Mouse (Mus musculus): ENCODE data around the gene Hes7. TPM values are rescaled to one million over a fixed set of nuclear protein-coding genes. Genes with fewer than 3 reads are reported as not detected.
A peak's percentile ranks its signal among the peaks of the same experiment; 100 is the strongest.

Hes7 gene
- total and polyA plus RNA-seq, 3 experiments, result 0.04 TPM; not detected in 2

DNA sequence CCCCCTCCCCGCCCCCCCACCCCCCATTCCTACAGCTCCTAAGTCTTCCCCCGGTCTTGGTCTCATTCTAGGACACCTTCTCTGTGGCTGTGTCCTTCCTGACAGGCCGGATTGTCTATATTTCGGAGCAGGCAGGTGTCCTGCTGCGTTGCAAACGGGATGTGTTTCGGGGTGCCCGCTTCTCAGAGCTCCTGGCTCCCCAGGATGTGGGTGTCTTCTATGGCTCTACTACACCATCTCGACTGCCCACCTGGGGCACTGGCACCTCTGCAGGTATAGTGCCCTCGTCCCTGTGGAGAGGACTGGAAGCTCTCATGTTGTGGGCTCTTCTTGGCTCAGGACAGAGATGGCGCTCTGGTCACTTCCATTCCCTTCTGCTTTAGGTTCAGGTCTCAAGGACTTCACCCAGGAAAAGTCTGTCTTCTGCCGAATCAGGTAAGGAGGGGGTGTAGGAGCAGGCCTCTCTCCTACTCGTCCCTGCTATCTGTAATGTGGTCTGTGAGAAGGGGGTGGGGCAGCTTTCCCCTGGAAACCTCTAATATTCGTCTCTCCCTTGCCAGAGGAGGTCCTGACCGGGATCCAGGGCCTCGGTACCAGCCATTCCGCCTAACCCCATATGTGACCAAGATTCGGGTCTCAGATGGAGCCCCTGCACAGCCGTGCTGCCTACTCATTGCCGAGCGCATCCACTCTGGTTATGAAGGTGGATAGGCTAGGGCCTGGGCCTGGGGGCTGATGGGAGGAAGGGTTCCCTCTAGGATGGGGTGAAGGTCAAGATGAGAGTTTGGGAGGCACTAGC lies 18.4 kb upstream of the Hes7 start:
- H3K79me2 ChIP-seq (replicated peaks; ENCODE audit: control insufficient read depth, extremely low read depth, insufficient read depth, poor library complexity, severe bottlenecking), result peaks cover 22% of the 10 kb centered on the region
- H3K4me3 ChIP-seq (replicated peaks in 1 of 3; ENCODE audit: low read depth in 2 of 3, low read length in 2 of 3, poor library complexity in 1 of 3), result no peak overlapping the region
- peaks cover 20 to 39% of the 10 kb centered on the region in 2 experiments for H3K4me1 ChIP-seq (ENCODE audit: control insufficient read depth in 1 of 2, insufficient read depth in 2 of 2)
- no peak overlapping the region for H3K9ac ChIP-seq (ENCODE audit: insufficient read depth, low read depth)
- no peak overlapping the region for H3K27ac ChIP-seq (ENCODE audit: insufficient read depth, low read depth)
- no peak for DNase-seq (ENCODE audit: extremely low read depth)
- TF ChIP-seq MYC (IDR thresholded peaks at IDR 0.05; ENCODE audit: low read depth, low read length), result no peak
- no peak for TF ChIP-seq SMC3 (IDR thresholded peaks at IDR 0.05; ENCODE audit: low read depth, low read length)
- TF ChIP-seq NELFE (IDR thresholded peaks at IDR 0.05; ENCODE audit: low read depth, low read length), result no peak
- TF ChIP-seq ZMIZ1 (IDR thresholded peaks at IDR 0.05; ENCODE audit: low read depth, low read length), result no peak
- TF ChIP-seq MAZ (IDR thresholded peaks at IDR 0.05; ENCODE audit: low read depth, low read length), result no peak
- TF ChIP-seq POLR2A (IDR thresholded peaks at IDR 0.05; ENCODE audit: low read depth, low read length), result no peak
- TF ChIP-seq TCF12 (IDR thresholded peaks at IDR 0.05; ENCODE audit: low read depth, low read length), result no peak
- TF ChIP-seq ZNF384 (IDR thresholded peaks at IDR 0.05; ENCODE audit: low read depth, low read length), result no peak
- no peak for TF ChIP-seq PAX5 (IDR thresholded peaks at IDR 0.05; ENCODE audit: low read length)
- no peak for TF ChIP-seq JUND (conservative IDR thresholded peaks at IDR 0.05; ENCODE audit: low read depth, low read length)
- no peak for TF ChIP-seq ZKSCAN1 (IDR thresholded peaks at IDR 0.05; ENCODE audit: borderline replicate concordance, low read depth, low read length)
- H3K4me2 ChIP-seq (ENCODE audit: insufficient read depth, low read depth, poor library complexity, severe bottlenecking), result no peak overlapping the region
- dilution Hi-C loops (cut with MboI; ENCODE audit: extremely low pct_ligation_motif_present, extremely low pct_unique_long_range_greater_than_20kb, low sequenced_read_pairs), result no loop called here
- H3K9me3 ChIP-seq (replicated peaks; ENCODE audit: low read length), result no peaks in the 10 kb centered on the region
- in situ Hi-C loops (cut with MboI; ENCODE audit: low pct_ligation_motif_present, low pct_unique_long_range_greater_than_20kb, low sequenced_read_pairs), result no loop called here
- peaks cover 60 to 63% of the 10 kb centered on the region in 2 experiments for H3K36me3 ChIP-seq (replicated peaks in 1 of 2; ENCODE audit: control insufficient read depth in 1 of 2, insufficient read depth in 1 of 2, low read length in 1 of 2)
- H3K27me3 ChIP-seq (replicated peaks), result peaks cover 2% of the 10 kb centered on the region

DNA sequence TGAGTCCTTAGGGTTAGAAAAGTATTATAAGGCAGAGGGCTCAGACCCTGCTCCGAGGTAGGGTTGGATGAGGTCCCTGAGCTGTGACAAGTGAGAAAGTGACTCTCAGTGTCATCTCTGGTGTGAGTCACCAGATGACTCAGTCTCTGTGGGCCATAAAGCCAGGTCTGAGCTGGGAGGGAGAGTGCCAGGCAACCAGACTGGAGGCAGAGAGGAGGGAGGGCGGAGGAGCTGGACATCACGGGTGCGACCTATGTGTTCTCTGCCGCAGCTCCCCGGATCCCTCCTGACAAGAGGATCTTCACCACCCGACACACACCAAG lies 17.8 kb upstream of the Hes7 start:
- no peak overlapping the region for H3K4me2 ChIP-seq (ENCODE audit: insufficient read depth, low read depth, poor library complexity, severe bottlenecking)
- dilution Hi-C loops (cut with MboI; ENCODE audit: extremely low pct_ligation_motif_present, extremely low pct_unique_long_range_greater_than_20kb, low sequenced_read_pairs), result no loop called here
- H3K4me1 ChIP-seq (ENCODE audit: control insufficient read depth in 1 of 2, insufficient read depth in 2 of 2), result peaks cover 20 to 33% of the 10 kb centered on the region in 2 experiments
- peaks cover 66 to 69% of the 10 kb centered on the region in 2 experiments for H3K36me3 ChIP-seq (replicated peaks in 1 of 2; ENCODE audit: control insufficient read depth in 1 of 2, insufficient read depth in 1 of 2, low read length in 1 of 2)
- in situ Hi-C loops (cut with MboI; ENCODE audit: low pct_ligation_motif_present, low pct_unique_long_range_greater_than_20kb, low sequenced_read_pairs), result no loop called here
- peaks cover 22% of the 10 kb centered on the region for H3K79me2 ChIP-seq (replicated peaks; ENCODE audit: control insufficient read depth, extremely low read depth, insufficient read depth, poor library complexity, severe bottlenecking)
- no peak overlapping the region for H3K4me3 ChIP-seq (replicated peaks in 1 of 3; ENCODE audit: low read depth in 2 of 3, low read length in 2 of 3, poor library complexity in 1 of 3)
- H3K9me3 ChIP-seq (replicated peaks; ENCODE audit: low read length), result no peaks in the 10 kb centered on the region
- TF ChIP-seq POLR2A (IDR thresholded peaks at IDR 0.05; ENCODE audit: low read depth, low read length) (0 out of 2 replicates have a peak, but pooled peaks have one; percentile 9), JUN (IDR thresholded peaks at IDR 0.05; ENCODE audit: insufficient read depth, low read depth, low read length) (no peak)
- no peak overlapping the region for H3K27ac ChIP-seq (ENCODE audit: insufficient read depth, low read depth)
- no peaks in the 10 kb centered on the region for H3K27me3 ChIP-seq (replicated peaks)
- DNase-seq (ENCODE audit: extremely low read depth), result no peak
- no peak overlapping the region for H3K9ac ChIP-seq (ENCODE audit: insufficient read depth, low read depth)

DNA sequence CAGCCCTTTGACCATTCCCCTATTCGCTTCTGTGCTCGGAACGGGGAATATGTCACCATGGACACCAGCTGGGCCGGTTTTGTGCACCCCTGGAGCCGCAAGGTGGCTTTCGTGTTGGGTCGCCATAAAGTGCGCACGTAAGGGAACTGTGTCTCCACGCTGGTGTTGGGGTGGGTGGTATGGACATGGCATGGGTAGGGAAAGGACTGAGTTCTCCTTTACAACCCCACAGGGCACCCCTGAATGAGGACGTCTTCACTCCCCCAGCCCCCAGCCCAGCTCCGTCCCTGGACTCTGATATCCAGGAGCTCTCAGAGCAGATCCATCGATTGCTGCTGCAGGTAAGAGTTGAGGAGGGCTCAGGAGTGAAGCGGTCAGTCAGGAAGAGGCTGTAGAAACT lies 17.1 kb upstream of the Hes7 start:
- Histone ChIP-seq H3K9ac (ENCODE audit: insufficient read depth, low read depth) (no peak overlapping the region), H3K9me3 (replicated peaks; ENCODE audit: low read length) (no peaks in the 10 kb centered on the region), H3K4me3 (replicated peaks in 1 of 3; ENCODE audit: low read depth in 2 of 3, low read length in 2 of 3, poor library complexity in 1 of 3) (no peak overlapping the region), H3K4me1 (ENCODE audit: control insufficient read depth in 1 of 2, insufficient read depth in 2 of 2) (peaks cover 17 to 26% of the 10 kb centered on the region in 2 experiments), H3K27ac (ENCODE audit: insufficient read depth, low read depth) (no peak overlapping the region), H3K27me3 (replicated peaks) (no peaks in the 10 kb centered on the region), H3K79me2 (replicated peaks; ENCODE audit: control insufficient read depth, extremely low read depth, insufficient read depth, poor library complexity, severe bottlenecking) (peaks cover 22% of the 10 kb centered on the region), H3K36me3 (replicated peaks in 1 of 2; ENCODE audit: control insufficient read depth in 1 of 2, insufficient read depth in 1 of 2, low read length in 1 of 2) (peaks cover 73 to 76% of the 10 kb centered on the region in 2 experiments), H3K4me2 (ENCODE audit: insufficient read depth, low read depth, poor library complexity, severe bottlenecking) (no peak overlapping the region)
- dilution Hi-C loops (cut with MboI; ENCODE audit: extremely low pct_ligation_motif_present, extremely low pct_unique_long_range_greater_than_20kb, low sequenced_read_pairs) (no loop called here), in situ Hi-C loops (cut with MboI; ENCODE audit: low pct_ligation_motif_present, low pct_unique_long_range_greater_than_20kb, low sequenced_read_pairs) (no loop called here)
- TF ChIP-seq E2F4 (IDR thresholded peaks at IDR 0.05; ENCODE audit: insufficient replicate concordance, low read depth, low read length) (no peak), MAFK (IDR thresholded peaks at IDR 0.05; ENCODE audit: insufficient replicate concordance, low read length) (no peak), RCOR1 (conservative IDR thresholded peaks at IDR 0.05; ENCODE audit: low read depth, low read length) (no peak), ZC3H11A (IDR thresholded peaks at IDR 0.05; ENCODE audit: low read depth, low read length) (no peak), ELF1 (IDR thresholded peaks at IDR 0.05; ENCODE audit: low read depth, low read length) (no peak), UBTF (IDR thresholded peaks at IDR 0.05; ENCODE audit: low read depth, low read length) (no peak), TBP (conservative IDR thresholded peaks at IDR 0.05; ENCODE audit: low read depth, low read length) (no peak), ZKSCAN1 (IDR thresholded peaks at IDR 0.05; ENCODE audit: borderline replicate concordance, low read depth, low read length) (no peak), ZMIZ1 (IDR thresholded peaks at IDR 0.05; ENCODE audit: low read depth, low read length) (no peak), SIN3A (IDR thresholded peaks at IDR 0.05; ENCODE audit: low read length) (no peak), PAX5 (IDR thresholded peaks at IDR 0.05; ENCODE audit: low read length) (no peak), MAZ (IDR thresholded peaks at IDR 0.05; ENCODE audit: low read depth, low read length) (no peak), MYC (IDR thresholded peaks at IDR 0.05; ENCODE audit: low read depth, low read length) (no peak)
- no peak for DNase-seq (ENCODE audit: extremely low read depth)
